Mouse (Mus musculus): ENCODE measurements at regions not wholly inside any gene's neighbourhood (a gene's known extent, or its start where the extent isn't known, plus 50 kb on each side); places are given as distances from the start of the nearest gene placed in this dataset.

DNA sequence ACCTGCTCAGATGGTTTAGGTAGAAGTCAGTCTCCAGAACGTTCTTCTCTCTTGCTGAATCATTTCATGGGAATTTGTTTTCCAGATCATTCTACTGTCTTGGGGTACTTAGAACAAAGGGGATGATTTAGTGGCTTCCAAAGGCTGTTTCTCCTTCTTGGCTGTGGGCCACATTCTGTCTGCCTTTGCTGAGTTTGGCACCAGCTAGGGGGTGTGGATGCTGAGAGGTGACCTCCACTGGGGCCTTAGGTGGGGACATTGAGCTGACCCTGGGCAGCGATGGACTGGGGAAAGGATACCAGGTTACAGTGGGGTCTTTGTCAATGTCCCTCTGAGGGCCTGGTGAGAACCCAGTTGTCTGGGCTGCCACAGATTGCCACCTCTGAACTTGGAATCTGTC lies 118.4 kb downstream of the Gadd45g start:
- DNase-seq = no peak
- TF ChIP-seq CTCF (IDR thresholded peaks at IDR 0.05; ENCODE audit: borderline replicate concordance, insufficient read depth, low read depth, low read length) (no peak), POLR2A (IDR thresholded peaks at IDR 0.05; ENCODE audit: borderline replicate concordance, insufficient read depth, low read length) (no peak)
- WGBS = 45% methylated on average over 2 of the region's 2 CpGs
- Histone ChIP-seq H3K4me3 (replicated peaks; ENCODE audit: insufficient read depth, low read depth, low read length) (no peak overlapping the region), H3K4me1 (ENCODE audit: control insufficient read depth, insufficient read depth, low read length) (peaks cover 7% of the 10 kb centered on the region), H3K27ac (ENCODE audit: insufficient read depth, low read length) (no peak overlapping the region), H3K27me3 (ENCODE audit: control insufficient read depth, insufficient read depth, low read length) (no peaks in the 10 kb centered on the region)

DNA sequence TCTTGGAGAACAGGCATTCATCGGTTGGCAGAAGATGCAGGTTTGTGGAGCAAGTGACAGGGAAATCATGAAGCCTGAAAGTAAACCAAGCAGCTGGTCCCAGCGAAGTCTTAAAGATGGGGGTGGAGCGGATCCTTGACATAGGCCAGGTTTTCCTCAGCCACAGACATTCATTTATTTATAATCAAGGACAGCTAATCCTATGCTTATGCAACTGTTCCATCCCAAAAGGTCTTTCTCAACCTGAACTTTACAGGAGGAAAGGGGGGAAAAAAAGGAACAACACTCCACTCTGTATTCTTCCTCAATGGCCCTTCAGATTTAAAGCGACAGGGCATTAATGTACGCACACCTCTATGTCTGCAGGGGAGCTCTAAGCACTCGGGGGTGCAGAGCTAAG lies 121.6 kb downstream of the Gadd45g start:
- WGBS = 80% methylated on average over 6 of the region's 6 CpGs
- TF ChIP-seq CTCF (IDR thresholded peaks at IDR 0.05; ENCODE audit: borderline replicate concordance, insufficient read depth, low read depth, low read length) (no peak), POLR2A (IDR thresholded peaks at IDR 0.05; ENCODE audit: borderline replicate concordance, insufficient read depth, low read length) (no peak)
- no peak overlapping the region for H3K4me3 ChIP-seq (replicated peaks; ENCODE audit: insufficient read depth, low read depth, low read length)

DNA sequence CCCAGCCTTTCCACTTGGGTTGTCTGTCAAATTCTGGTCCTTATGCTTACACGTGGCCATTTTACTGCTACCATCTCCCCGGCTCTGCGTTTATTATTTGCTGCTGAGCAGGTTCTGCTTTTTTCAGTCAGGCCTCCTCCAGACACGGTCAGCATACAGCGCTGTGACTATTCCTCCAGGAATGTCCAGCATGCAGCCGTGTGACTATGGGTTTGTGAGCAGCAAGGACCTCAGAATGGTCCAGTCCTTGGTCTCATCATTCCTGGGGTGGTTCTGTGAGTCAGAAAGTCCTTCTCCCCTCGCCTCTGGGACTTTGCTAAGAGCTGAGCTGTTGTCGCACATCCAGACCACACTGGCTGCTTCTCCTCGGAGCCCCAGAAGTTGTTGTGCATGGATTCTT lies 122.3 kb downstream of the Gadd45g start:
- no peak overlapping the region for H3K27ac ChIP-seq (ENCODE audit: insufficient read depth, low read length)
- DNase-seq = no peak
- 83% methylated on average over 9 of the region's 9 CpGs for WGBS
- no peaks in the 10 kb centered on the region for H3K27me3 ChIP-seq (ENCODE audit: control insufficient read depth, insufficient read depth, low read length)
- H3K4me3 ChIP-seq (replicated peaks; ENCODE audit: insufficient read depth, low read depth, low read length) = no peak overlapping the region
- peaks cover 7% of the 10 kb centered on the region for H3K4me1 ChIP-seq (ENCODE audit: control insufficient read depth, insufficient read depth, low read length)
- TF ChIP-seq POLR2A (IDR thresholded peaks at IDR 0.05; ENCODE audit: borderline replicate concordance, insufficient read depth, low read length) (no peak), CTCF (IDR thresholded peaks at IDR 0.05; ENCODE audit: borderline replicate concordance, insufficient read depth, low read depth, low read length) (no peak)

More for the DNA sequence above, 121.6 kb downstream of the Gadd45g start:
- no peak for DNase-seq
- H3K4me1 ChIP-seq (ENCODE audit: control insufficient read depth, insufficient read depth, low read length) = peaks cover 7% of the 10 kb centered on the region
- no peak overlapping the region for H3K27ac ChIP-seq (ENCODE audit: insufficient read depth, low read length)
- H3K27me3 ChIP-seq (ENCODE audit: control insufficient read depth, insufficient read depth, low read length) = no peaks in the 10 kb centered on the region

DNA sequence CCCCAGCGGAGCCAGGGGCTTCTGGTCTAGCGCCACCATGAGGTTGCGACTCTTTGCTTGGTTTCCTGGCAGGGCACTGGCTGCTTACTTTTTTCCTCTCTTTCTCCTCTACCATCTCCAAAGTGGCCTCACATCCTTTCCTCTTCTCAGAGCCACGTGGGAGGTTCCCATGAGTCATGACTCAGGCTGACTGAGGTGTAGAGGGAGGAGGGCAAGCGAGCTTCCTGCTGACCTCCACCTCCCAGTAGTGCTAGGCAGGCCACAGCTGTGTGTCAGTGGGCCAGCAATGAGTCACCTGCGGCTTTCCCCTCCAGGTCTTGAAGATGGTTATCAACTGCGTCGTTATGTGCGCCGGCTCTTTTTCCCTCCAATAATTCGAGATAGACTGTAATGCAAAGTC lies 123.6 kb downstream of the Gadd45g start:
- no peak for DNase-seq
- 92% methylated on average over 11 of the region's 11 CpGs for WGBS
- Histone ChIP-seq H3K27ac (ENCODE audit: insufficient read depth, low read length) (no peak overlapping the region), H3K4me1 (ENCODE audit: control insufficient read depth, insufficient read depth, low read length) (0 out of 2 replicates have a peak, but pooled peaks cover under 1% of the 10 kb centered on the region), H3K27me3 (ENCODE audit: control insufficient read depth, insufficient read depth, low read length) (no peaks in the 10 kb centered on the region), H3K4me3 (replicated peaks; ENCODE audit: insufficient read depth, low read depth, low read length) (no peak overlapping the region)
- TF ChIP-seq CTCF (IDR thresholded peaks at IDR 0.05; ENCODE audit: borderline replicate concordance, insufficient read depth, low read depth, low read length) (no peak), POLR2A (IDR thresholded peaks at IDR 0.05; ENCODE audit: borderline replicate concordance, insufficient read depth, low read length) (no peak)

DNA sequence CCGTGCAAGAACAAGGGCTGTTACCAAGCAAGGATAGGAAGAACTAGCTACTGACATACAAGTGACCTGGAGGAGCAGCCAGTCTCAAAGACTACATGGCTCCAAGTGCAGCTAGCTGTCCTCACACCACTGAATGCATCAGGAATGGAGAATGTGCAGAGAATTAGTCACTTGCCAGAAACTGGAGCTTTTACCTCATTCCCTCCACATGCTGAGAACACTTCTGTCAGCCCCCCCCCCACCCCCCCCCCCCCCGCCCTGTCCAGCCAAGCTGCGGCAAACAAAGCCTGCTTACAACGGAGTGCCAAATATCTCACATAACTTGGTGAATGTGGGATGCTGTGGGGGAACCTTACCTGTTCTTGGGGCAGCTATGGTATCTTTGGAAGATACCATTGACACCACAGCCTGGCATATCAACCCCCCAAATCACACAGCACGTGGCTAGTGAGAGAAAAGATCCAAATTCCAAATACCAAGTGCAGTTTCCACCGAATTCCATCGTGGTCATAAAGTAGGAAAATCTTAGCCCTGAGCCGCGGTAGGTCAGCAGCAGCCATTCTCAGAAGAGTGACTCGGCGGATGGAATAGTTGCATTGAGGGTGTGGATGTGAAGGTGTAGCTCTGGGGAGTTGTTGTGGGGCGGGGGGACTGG lies 126.3 kb downstream of the Gadd45g start:
- no peaks in the 10 kb centered on the region for H3K27me3 ChIP-seq (ENCODE audit: control insufficient read depth, insufficient read depth, low read length)
- H3K27ac ChIP-seq (ENCODE audit: insufficient read depth, low read length) = no peak overlapping the region
- no peaks in the 10 kb centered on the region for H3K4me1 ChIP-seq (ENCODE audit: control insufficient read depth, insufficient read depth, low read length)
- H3K4me3 ChIP-seq (replicated peaks; ENCODE audit: insufficient read depth, low read depth, low read length) = no peak overlapping the region
- no peak for DNase-seq
- 65% methylated on average over 12 of the region's 12 CpGs for WGBS
- no peak for TF ChIP-seq POLR2A (IDR thresholded peaks at IDR 0.05; ENCODE audit: borderline replicate concordance, insufficient read depth, low read length)
- no peak for TF ChIP-seq CTCF (IDR thresholded peaks at IDR 0.05; ENCODE audit: borderline replicate concordance, insufficient read depth, low read depth, low read length)

DNA sequence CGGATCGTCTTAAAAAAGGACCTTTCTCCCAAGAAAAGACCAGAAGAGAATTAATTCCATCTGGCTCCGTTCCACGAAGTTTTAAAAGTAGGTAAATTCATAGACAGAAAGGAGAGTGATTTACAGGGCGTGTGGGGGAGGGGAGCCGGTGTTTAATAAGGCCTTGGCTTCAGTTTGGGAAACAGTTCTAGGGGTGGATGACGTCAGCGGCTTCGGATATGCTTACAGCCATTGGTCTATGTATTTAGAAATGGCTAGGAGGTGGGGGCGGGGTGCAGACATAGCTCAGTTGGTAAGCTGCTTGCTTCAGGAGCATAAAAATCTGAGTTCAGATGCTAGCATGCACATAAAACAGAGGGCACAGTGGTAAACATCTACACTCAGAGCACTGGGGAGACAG lies 127.0 kb downstream of the Gadd45g start:
- TF ChIP-seq POLR2A (IDR thresholded peaks at IDR 0.05; ENCODE audit: borderline replicate concordance, insufficient read depth, low read length) (no peak), CTCF (IDR thresholded peaks at IDR 0.05; ENCODE audit: borderline replicate concordance, insufficient read depth, low read depth, low read length) (no peak)
- DNase-seq = no peak
- Histone ChIP-seq H3K4me1 (ENCODE audit: control insufficient read depth, insufficient read depth, low read length) (no peaks in the 10 kb centered on the region), H3K27ac (ENCODE audit: insufficient read depth, low read length) (no peak overlapping the region), H3K4me3 (replicated peaks; ENCODE audit: insufficient read depth, low read depth, low read length) (no peak overlapping the region), H3K27me3 (ENCODE audit: control insufficient read depth, insufficient read depth, low read length) (no peaks in the 10 kb centered on the region)
- WGBS = 85% methylated on average over 10 of the region's 10 CpGs

DNA sequence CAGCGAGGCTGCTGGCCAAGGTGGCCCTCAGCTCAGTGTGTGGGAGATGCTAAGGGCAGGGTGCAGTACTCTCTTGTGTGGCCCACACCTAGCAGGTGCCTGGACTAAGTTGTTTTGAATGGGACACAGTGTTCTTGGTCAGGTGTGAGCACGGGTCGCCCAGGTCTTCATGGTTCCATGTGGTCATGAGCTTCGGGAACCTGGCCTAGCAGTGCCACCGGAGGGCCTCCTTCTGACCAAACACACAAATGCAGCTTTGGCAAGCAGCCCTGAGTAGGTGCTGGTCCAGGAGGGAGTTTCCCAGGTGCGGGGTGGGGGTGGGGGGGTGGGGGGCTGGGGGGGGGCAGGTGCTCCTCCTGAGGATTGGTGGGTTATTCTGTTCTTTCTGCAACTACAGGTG lies 127.6 kb downstream of the Gadd45g start:
- Histone ChIP-seq H3K27me3 (ENCODE audit: control insufficient read depth, insufficient read depth, low read length) (no peaks in the 10 kb centered on the region), H3K4me1 (ENCODE audit: control insufficient read depth, insufficient read depth, low read length) (no peaks in the 10 kb centered on the region), H3K27ac (ENCODE audit: insufficient read depth, low read length) (no peak overlapping the region), H3K4me3 (replicated peaks; ENCODE audit: insufficient read depth, low read depth, low read length) (no peak overlapping the region)
- TF ChIP-seq POLR2A (IDR thresholded peaks at IDR 0.05; ENCODE audit: borderline replicate concordance, insufficient read depth, low read length) (no peak), CTCF (IDR thresholded peaks at IDR 0.05; ENCODE audit: borderline replicate concordance, insufficient read depth, low read depth, low read length) (no peak)
- WGBS = 88% methylated on average over 6 of the region's 6 CpGs
- DNase-seq = no peak

DNA sequence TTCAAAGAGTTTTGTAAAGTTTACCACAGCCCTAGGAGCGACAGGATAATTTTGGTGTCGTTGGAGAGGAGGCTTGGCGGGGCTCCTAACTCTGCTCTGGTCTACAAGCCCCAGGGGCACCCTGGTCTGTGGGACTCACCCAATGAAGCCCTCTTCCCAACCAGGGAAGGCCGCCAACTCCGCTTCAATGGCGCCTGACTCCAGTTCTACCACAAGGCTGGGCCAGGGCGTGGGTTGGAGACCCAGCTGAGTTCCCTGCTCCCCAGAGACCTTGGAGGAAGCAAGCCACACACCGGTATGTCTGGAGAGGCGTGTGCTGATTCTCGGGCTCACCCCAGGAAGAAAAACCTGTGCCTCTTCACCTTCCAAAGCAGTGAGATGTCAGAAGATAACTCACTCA lies 128.9 kb downstream of the Gadd45g start:
- Histone ChIP-seq H3K4me3 (replicated peaks; ENCODE audit: insufficient read depth, low read depth, low read length) (no peak overlapping the region), H3K4me1 (ENCODE audit: control insufficient read depth, insufficient read depth, low read length) (no peaks in the 10 kb centered on the region), H3K27ac (ENCODE audit: insufficient read depth, low read length) (no peak overlapping the region), H3K27me3 (ENCODE audit: control insufficient read depth, insufficient read depth, low read length) (no peaks in the 10 kb centered on the region)
- WGBS = 73% methylated on average over 10 of the region's 10 CpGs
- no peak for TF ChIP-seq POLR2A (IDR thresholded peaks at IDR 0.05; ENCODE audit: borderline replicate concordance, insufficient read depth, low read length)
- no peak for TF ChIP-seq CTCF (IDR thresholded peaks at IDR 0.05; ENCODE audit: borderline replicate concordance, insufficient read depth, low read depth, low read length)
- no peak for DNase-seq
